Mouse (Mus musculus) left cerebral cortex, postnatal 25 days (tissue): Measurements from ENCODE around the gene Smim4. TPM values are rescaled to one million over a fixed set of nuclear protein-coding genes. Genes with fewer than 3 reads are reported as not detected.
A peak's percentile ranks its signal among the peaks of the same experiment; 100 is the strongest.

ENCODE experiments used
- DNase-seq, 2 experiments: peaks; one replicate each; pipeline ENCODE4 v3.0.0; 2022; ENCODE audit warnings: low spot score in 2 of 2, mixed read lengths in 1 of 2
- intact Hi-C: fragments of 180-260 bp; cut with DNase I; formaldehyde crosslinking; loops from one replicate; pipeline ENCODE4 v1.15.1; 2025
- total RNA-seq, 2 experiments: library from RNA; stranded (reverse); gene quantifications; 2 replicates each; pipeline ENCODE4 v1.2.3; 2021

Gene Smim4
- total RNA-seq, 2 experiments from 2014 or later: 20.4 to 28.4 TPM

DNA sequence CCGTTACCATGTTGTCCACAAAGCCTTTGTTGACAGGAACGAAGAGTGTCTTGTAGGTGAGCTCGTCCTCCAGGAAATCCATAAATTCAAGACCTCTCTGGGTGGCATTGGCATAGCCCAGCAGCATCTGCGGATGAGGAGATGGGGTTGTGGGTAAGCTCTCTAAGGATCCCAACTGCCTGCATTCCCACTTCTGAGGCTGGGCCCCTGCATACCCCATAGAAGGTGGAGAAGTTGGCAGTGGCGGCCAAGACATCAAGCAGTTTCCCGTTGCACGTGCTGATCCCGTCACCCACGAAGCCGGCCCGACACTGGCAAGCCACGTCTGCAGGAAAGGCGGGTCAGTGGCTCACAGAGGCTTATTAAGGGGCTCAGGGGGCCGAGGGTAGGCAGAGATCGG lies 11.4 kb upstream of the Smim4 start:
- no peak for DNase-seq
- intact Hi-C loops: no loop called here

DNA sequence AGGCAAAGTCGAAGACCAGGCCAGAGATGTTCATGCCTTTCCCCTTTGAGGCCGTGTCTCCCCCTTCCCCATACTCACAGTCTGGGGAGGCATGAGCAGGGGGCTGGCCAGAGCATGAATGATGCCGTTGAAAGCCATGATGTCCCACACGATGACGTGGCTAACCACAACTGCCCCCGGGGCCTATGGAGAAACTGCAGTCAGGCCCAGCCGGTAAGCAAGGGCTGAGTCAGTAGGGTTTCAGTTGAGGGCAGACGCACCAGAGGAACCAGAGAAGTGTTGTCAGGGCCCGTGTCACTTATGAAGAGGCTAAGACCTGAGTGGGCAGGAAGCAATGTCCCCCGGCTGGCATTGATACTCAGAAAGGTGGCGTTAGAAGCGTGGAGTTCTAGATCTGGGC lies 10.9 kb upstream of the Smim4 start:
- intact Hi-C loops: no loop called here

DNA sequence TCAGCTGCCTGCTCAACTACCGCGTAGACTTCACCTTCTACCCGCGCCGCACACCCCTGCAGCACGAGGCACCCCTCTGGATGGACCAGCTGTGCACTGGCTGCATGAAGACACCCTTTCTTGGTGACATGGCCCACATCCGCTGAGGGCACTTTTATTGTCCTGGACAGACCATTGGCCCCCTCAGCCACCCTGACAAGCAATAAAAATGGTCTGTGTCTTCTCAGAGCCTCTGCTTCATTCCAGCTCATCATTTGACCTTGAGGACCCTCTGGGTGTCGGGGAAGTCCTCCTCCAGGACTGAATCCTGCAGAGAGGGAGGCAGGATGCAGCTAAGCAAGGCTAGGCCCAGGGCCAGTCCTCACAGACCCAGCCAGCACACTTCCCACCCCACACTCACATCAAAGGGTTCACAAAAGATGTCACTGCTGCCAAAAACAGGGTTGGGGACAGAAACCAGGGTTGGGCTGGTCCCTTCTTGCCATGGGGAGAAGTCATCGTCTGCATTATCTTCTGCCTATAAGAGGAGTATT lies 10.2 kb upstream of the Smim4 start:
- DNase-seq: no peak
- intact Hi-C loops: no loop called here

More for the DNA sequence above, 10.9 kb upstream of the Smim4 start:
- DNase-seq: no peak

DNA sequence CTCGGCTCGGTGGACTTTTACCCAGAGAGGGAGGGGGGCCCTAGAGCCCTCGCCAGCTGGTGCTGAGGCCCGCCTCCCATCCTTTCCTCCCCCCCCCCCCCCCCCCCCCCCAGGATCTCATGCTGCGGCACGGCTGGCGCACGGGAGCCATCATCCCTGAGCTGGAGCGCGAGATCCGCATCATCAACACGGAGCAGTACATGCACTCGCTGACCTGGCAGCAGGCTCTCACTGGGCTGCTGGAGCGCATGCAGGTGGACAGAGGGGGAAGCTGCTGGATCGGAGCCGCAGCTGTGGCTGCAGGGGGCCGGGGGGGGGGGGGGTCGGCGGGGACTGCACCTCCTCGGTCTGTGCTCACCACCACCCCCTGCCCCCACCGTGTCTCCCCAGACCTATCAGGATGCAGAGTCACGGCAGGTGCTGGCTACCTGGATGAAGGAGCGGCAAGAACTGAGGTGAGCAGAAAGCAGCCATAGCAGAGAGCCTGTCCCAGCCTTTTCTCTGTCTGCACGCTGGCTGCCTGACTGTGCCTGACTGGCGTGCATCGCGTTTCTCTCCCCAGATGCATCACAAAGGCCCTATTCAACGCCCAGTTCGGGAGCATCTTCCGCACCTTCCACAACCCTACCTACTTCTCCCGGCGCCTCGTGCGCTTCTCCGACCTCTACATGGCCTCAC lies 9.6 kb upstream of the Smim4 start:
- DNase-seq: no peak
- intact Hi-C loops: no loop called here

DNA sequence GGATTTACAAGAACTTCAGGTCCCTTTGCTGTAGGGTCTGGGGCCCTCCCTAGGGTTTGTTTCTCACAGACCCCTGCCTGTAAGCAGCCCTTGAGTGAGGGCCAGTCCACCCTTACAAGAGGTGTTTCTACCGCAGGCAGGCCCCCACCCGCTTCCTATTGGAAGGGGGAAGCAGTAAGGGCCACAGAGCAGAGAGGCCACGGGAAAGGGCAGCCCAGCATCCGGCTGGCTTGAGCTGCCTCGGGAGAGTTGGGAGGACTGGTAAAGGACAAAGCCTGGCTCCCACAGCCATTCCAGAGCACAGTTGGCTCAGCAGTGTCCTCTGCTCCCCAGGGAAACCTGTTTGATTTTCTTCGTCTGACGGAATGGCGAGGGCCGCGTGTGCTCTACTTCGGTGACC lies 9.0 kb upstream of the Smim4 start:
- intact Hi-C loops: no loop called here
- no peak for DNase-seq

DNA sequence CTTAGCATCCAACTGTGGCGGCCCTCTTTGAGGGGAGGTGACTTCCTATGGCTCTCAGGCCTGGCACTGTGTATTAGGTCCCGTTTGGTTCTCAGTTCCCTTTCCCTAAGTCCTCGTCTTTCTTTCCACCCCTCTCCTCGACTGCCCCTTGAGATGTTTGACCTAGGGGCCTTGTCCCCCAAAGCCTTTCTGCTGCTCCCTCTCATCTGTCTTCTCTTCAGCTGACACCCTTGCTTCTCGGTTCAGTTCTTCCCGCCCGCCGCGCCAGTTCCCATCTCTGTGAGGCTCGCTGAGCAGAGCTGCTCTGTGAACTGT lies 8.5 kb upstream of the Smim4 start:
- no peak for DNase-seq
- intact Hi-C loops: no loop called here

DNA sequence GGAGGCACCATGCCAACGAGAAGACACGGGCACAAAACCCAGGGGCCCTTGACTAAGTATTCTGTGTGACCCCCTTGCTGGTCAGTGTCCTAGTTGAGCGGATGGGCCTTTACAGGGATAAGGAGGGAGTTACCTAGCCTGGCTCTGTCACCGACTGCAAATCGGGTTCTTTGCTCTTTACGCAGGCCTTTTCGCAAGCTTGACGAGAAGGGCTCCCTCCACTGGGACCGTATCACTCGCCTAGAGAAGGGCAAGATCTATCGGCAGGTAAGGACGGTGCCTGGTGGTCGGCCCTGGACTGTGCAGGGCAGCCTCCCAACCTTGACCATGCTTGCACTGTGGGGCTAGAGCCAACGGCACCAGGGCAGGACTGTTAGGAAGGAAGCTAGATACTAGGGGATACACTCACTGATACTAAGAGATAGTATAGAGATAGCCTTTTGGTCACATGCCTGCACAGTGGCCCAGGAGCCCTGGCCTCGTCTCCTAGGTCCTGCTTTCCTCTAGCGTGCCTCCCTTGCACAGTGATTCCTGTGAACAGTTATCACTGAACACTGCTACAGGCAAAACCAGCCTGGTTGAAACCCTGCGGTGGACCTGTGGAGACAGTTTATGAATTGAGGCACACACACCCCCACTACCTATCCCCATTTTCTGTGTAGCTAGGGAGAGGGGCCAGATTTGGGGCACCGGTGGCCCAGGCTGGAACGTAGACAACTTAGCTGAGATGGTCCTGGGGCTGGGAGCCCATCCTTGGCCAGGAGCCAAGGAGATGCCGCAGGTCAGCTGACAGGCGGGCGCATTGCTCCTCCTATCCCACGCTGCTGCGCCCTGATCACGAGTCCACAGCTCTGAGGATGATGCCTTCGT lies 7.9 kb upstream of the Smim4 start:
- intact Hi-C loops: no loop called here
- DNase-seq: no peak

DNA sequence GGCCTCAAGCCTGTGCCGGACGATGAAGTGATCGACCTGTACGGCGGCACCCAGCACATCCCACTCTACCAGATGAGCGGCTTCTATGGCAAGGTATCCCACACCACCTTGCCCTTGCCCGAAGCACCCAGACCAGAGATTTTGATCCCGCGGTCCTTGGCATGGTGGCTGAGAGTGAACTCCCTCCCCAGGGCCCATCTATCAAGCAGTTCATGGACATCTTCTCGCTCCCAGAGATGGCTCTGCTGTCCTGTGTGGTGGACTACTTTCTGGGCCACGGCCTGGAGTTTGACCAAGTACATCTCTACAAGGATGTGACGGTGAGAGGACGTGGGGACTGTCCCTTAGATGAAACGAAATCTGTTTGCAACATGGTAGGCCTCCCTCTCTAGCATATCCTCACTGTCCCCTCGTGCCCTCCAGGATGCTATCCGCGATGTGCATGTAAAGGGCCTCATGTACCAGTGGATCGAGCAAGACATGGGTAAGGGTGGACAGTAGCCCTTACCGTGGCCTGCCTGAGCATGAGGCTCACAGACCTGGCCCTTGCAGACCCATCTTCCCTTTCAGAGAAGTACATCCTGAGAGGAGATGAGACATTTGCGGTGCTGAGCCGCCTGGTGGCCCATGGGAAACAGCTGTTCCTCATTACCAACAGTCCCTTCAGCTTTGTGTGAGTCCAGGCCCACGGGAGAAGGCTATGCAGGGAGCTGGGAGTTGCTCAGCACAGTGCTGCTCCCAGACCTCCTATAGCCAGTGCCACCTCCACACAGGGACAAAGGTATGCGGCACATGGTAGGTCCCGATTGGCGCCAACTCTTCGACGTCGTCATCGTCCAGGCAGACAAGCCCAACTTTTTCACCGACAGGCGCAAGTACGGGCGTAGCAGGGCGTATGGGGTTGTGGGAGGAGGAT lies 7.0 kb upstream of the Smim4 start:
- intact Hi-C loops: no loop called here
- no peak for DNase-seq

DNA sequence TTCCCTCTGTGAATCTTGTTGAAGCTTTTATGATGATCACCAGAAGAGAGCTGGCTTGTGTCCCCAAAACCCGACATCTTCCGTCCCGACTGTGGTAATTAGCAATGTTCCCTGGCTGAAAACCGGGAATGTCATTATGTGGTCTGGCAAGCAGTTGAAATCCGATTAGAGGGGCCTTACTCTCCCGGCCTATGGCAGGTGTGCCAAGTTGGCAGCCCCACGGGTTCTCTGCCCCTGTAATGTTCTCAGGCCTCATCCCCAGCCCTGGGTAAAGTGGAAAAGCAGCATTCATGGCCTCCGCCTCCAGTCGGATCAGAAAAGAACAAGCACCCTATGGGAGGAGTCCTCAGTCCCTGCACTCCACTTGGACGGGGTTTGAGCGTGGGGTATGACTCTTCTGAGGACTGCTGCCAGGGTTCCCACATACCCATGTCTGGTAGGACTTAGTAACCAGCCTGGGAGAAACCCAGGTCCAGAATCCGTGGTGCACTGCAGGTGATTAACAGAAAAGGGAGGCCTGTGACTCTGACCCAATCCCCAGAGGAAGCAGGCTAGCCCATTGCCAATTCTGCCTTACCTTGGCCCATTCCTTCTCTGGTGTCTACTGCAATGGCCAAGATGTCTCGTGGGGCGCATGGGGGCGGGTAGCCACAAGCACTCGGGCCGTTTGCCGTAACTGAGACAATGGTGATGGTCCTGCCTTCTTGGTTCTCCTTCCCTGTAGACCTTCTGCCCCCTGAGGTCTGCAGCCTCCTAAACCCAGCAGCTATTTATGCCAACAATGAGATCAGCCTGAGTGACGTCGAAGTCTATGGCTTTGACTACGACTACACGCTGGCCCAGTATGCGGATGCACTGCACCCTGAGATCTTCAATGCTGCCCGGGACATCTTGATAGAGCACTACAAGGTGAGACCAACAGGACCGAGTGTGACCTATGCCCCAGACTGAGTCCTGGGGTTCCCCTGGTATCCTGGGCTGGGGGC lies 5.6 kb upstream of the Smim4 start:
- intact Hi-C loops: loop anchor here (5.0 kb wide), 1 partner anchor 58 kb away; no protein-coding TSS in a partner anchor
- DNase-seq: no peak

DNA sequence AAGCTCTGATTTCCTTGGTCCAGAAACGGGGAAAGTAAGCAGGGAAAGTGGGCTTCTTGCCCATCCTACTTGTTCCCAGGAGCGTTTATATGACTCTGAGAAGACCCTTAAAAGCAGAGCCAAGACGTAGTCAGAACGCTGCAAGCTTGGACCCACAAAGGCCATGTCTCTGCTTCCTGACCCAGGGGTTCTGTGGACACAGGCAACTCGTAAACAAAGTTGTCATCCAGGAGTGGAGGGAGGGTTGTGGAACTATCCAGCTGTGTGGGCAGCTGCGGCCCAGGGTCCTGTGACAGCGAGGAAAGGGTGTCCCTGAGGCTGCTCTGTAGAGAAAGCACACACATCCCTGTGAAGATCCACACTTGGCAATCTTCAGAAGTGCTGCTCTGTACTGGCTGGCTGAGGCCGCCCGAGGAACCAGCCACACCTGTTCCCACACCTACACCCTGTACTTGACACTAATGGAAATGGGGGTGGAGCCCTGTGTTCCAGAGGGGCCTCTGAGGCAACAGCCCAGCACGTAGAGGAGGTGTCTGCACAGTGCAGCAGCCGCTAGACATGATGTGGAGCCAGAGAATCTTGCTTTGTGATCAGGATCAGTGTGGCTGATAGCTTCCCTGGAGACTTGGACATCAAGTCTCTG lies 4.4 kb upstream of the Smim4 start:
- DNase-seq: peak in 1 of 2 experiments; percentile 13
- intact Hi-C loops: loop anchor here (5.0 kb wide), 1 partner anchor 59 kb away; no protein-coding TSS in a partner anchor

DNA sequence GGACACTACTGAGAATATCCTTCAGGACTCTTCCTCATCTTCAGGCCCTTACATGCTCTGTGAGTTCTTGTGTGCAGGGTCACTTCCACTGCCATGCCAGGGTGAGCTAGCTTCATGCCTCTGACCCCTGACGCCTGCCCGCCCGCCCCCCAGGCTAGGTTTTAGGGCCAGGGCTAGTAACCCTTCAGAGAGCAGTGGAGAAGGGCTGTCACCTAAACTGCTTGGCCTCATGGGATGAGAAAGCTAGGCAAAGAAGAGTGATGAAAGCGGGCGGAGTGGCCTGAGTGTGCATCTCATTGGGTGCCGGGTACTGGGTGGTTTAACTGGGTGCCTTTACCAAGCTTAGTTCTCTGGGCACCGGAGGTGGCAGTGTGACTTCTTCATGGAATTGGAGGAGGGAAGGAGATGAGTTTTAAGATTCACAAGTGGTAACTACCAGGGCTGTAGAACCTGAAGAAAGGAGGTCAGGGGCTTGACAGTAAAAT lies 3.8 kb upstream of the Smim4 start:
- intact Hi-C loops: loop anchor here (5.0 kb wide), 1 partner anchor 60 kb away; no protein-coding TSS in a partner anchor
- no peak for DNase-seq

DNA sequence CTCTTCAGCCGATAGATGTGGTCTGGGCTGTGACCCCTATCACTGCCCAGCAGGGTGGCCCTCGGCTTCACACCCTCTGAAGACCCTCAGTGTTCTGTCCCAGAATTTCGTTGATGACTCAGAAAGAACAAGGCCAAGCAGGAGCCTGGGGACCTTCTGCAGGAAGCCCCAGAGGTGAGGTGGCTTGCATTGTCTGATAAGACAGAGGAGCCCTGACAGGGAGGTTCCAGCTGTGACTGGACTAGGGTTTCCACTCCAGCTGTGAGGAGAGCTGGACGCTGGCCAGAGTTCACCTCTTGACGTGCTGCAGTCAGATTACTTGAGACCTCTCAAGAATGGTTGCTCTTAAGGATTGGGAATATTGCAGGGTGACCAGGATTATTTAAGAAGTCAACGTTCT lies 3.3 kb upstream of the Smim4 start:
- DNase-seq: no peak
- intact Hi-C loops: loop anchor here (5.0 kb wide), 1 partner anchor 60 kb away; no protein-coding TSS in a partner anchor

DNA sequence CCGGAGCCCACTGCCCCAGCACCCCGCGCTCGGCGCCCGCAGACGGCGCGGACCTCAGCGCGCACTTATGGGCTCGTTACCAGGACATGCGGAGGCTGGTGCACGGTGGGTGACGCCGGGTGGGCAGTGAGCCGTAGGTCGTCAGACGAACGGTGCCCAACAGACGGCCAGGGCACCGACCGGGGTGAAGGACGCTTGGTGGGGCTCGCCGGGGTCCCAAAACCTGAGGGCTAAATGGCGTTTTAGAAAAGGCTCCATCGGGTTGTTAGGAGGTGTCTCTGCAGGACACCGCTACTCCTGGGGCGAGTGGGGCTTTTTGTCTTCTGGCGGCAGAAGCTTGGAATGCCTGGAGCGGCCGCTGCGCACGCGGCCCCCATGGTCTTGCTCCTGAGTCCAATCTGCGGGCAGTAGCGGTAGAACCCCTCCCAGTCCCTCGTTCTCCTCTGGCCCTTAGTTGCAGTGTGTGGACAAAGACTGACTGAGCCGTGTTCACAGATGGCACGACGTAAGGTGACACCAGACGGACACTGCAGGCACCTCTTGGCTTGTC lies 2.6 kb upstream of the Smim4 start:
- no peak for DNase-seq
- intact Hi-C loops: loop anchor here (5.0 kb wide), 1 partner anchor 61 kb away; no protein-coding TSS in a partner anchor

DNA sequence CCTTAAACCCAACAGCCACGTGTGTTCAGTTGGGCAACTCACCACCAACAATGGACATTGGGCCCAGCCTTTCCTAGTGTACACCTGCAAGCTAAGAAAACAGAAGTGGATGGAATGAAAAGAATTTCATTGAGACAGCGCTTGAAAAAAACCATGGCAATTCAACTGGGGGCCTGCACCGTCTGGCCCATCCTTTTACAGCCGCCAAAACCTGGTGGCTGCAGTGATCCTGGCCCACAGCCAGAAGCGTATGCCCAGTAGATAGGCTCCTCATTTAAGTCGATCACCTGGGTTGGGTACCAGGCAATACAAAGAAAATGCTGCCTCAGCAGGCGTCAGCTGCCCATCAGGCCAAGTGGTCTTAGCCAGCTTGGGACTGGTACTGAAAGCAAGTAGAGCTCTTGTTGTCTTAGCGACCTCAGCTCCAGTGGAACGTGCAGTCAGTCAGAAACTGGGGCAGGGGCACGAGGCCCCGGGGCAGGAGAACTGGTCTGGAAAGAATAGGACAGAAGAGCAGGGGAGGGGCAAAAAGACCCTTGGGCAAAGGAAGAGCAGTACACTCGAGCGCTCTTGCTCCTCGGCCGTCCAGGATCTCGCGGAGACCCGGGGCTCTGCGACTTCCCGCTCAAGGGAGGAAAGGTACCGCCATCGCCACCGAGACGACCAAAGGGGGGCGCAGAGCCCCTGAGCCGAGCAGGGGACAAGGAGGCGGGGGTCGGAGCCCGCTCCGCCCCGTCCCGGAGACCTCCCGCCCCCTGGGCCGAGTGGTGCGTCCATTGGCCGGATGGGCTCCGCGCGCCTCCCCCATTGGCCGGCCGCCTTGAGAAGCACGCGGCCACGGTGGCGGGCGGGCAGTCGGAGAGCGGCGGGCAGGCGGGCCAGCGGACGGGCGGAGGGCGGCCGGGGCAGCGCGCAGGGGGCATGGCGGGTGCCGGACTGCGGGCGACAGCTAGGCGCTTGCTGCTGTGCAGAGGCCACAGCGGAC lies 1.8 kb upstream of the Smim4 start, which contains the start of gene Nt5dc2:
Gene Nt5dc2 (plus strand): TSS at position 818 of the 985 bp plus-strand sequence.
- intact Hi-C loops: loop anchor here (5.0 kb wide), 1 partner anchor 62 kb away; no protein-coding TSS in a partner anchor
- peak; percentile 62 to 63 for DNase-seq

DNA sequence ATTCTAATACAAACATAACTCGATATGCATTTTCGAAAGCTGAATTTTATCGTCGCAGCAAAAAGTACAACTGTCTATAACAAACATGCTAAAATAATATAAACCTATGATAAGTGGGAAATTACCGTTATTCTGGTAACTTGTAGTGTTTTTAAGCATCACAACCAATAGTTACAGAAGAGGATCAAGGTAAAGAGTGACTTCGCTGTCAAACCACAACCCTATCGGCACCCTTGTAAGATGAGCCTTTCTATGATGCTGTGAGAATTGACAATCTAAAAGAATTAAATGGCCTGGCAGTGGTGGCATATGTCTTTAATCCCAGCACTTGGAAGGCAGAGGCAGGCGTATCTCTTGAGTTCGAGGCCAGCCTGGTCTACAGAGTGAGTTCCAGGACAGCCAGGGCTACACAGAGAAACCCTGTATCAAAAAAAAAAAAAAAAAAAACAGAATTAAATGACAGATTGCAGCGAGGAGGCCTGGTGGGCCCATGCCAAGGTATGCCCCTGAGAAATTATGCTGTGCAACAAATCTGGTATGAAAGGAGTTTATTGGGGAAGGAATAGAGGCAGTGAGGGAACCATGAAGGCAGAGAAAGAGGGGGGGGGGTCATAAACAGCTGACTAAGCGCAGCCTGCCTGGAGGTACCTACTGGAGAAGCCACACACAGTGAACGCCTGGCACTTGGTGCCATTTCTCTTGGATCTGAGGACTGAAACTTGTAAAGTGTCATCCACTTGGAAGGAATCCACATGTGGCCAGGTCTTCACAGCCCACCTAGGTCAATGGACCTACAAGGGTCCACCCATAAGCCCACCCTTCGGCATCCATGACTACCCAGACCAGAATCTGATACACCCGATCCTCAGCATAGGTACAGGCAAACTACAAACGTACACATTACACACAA lies 825 bp upstream of the Smim4 start:
- no peak for DNase-seq
- intact Hi-C loops: loop anchor here (5.0 kb wide), 1 partner anchor 63 kb away; no protein-coding TSS in a partner anchor
